Mouse (Mus musculus) ES-E14 (cell line): ENCODE measurements at regions not wholly inside any gene's neighbourhood (a gene's known extent, or its start where the extent isn't known, plus 50 kb on each side); places are given as distances from the start of the nearest gene placed in this dataset.

ENCODE experiments used
- MAFK ChIP-seq: IDR thresholded peaks from 2 replicates; pipeline ENCODE4 v1.6.1; 2014; ENCODE audit warnings: mild to moderate bottlenecking, low read depth, low read length, inconsistent platforms; ENCODE audit not compliant: insufficient read depth
- ZC3H11A ChIP-seq: IDR thresholded peaks from 2 replicates; pipeline ENCODE4 v1.6.1; 2012; ENCODE audit warnings: low read depth, mild to moderate bottlenecking, inconsistent platforms, low read length, borderline replicate concordance

GRCm38 (mm10) chr13:63718782-63719181, 96.3 kb upstream of the Ercc6l2 start:
- no peak for TF ChIP-seq ZC3H11A
- no peak for TF ChIP-seq MAFK
